Comparison of ENCODE assay signal across 8 mouse cellular contexts in genomic region chr9:44391466-44391865, GRCm38 (mm10). TPM values are rescaled to one million over a fixed set of nuclear protein-coding genes. Genes with fewer than 3 reads are reported as not detected.
DNase-seq lines count a peak whose midpoint lies in the region; TF ChIP-seq lines count a peak whose summit lies in the region.

No protein-coding gene starts in this region.

- no peak overlapping the region for H3K27ac ChIP-seq in olfactory bulb, adult 2 months (ENCODE audit: insufficient read depth, low read depth, low read length)

- H3K4me3 ChIP-seq in olfactory bulb, adult 2 months (ENCODE audit: insufficient read depth, low read depth, low read length): no peak overlapping the region

- 25% methylated on average over 4 of the region's 4 CpGs for WGBS in olfactory bulb, adult 2 months

- peak; percentile 38; the same call in 1 of the 2 replicates for TF ChIP-seq CTCF in olfactory bulb, adult 2 months (IDR thresholded peaks at IDR 0.05; ENCODE audit: insufficient read depth, low read depth, low read length)

- DNase-seq in 3T3-L1 (ENCODE audit: low read depth, low spot score) (peak; percentile 77), ES-CJ7 (ENCODE audit: low read depth, low spot score) (peak; percentile 67)
- DNase-seq in cerebellum, adult 9-11 months: peak; percentile 69
- DNase-seq in gastrocnemius, postnatal 14 days: peak; percentile 76
- peak; percentile 90 for DNase-seq in kidney, postnatal 10 days
- peak; percentile 70 to 78 for DNase-seq in lung, adult 18-20 months
- DNase-seq in urinary bladder, postnatal 25 days (ENCODE audit: low spot score): peak; percentile 75

- TF ChIP-seq POLR2A in olfactory bulb, adult 2 months (IDR thresholded peaks at IDR 0.05; ENCODE audit: insufficient read depth, low read depth, low read length): no peak

- intact Hi-C loops in gastrocnemius, postnatal 14 days (cut with DNase I; ENCODE audit: low total_unique reads): loop anchor here (5.0 kb wide), 1 partner anchor 139 kb away; the partner anchor contains the start of gene Pdzd3

- H3K4me1 ChIP-seq in olfactory bulb, adult 2 months (ENCODE audit: control insufficient read depth, insufficient read depth, low read length): no peaks in the 10 kb centered on the region

RNA-seq across cellular contexts. Expression of gene Slc37a4, which starts 5.2 kb away (rescaled TPM):
- total RNA-seq in gastrocnemius, postnatal 14 days (2021): 100 to 1,000 TPM; 164 to 179 TPM
- not detected in 2 replicates for polyA plus RNA-seq in olfactory bulb, adult 2 months (2012; ENCODE audit: insufficient read depth, insufficient read length, low replicate concordance, missing spikeins)

RNA-seq across cellular contexts. Expression of gene Hyou1, which starts 12.2 kb away (rescaled TPM):
- total RNA-seq in gastrocnemius, postnatal 14 days (2021): 10 to 100 TPM; 25.9 to 30.6 TPM
- polyA plus RNA-seq in olfactory bulb, adult 2 months (2012; ENCODE audit: insufficient read depth, insufficient read length, low replicate concordance, missing spikeins): not detected in 2 replicates

RNA-seq across cellular contexts. Expression of gene Rps25, which starts 15.5 kb away (rescaled TPM):
- total RNA-seq in gastrocnemius, postnatal 14 days (2021): 1,000 to 10,000 TPM in 1 of 2 experiments, 100 to 1,000 TPM in 1; 952 to 1,089 TPM
- 1,193 TPM in 1 of 2 replicates, not detected in the other for polyA plus RNA-seq in olfactory bulb, adult 2 months (2012; ENCODE audit: insufficient read depth, insufficient read length, low replicate concordance, missing spikeins)

RNA-seq across cellular contexts. Expression of gene Trappc4, which starts 15.9 kb away (rescaled TPM):
- 10 to 100 TPM; 17.5 to 19.9 TPM for total RNA-seq in gastrocnemius, postnatal 14 days (2021)
- not detected in 2 replicates for polyA plus RNA-seq in olfactory bulb, adult 2 months (2012; ENCODE audit: insufficient read depth, insufficient read length, low replicate concordance, missing spikeins)

RNA-seq across cellular contexts. Expression of gene Ccdc84, which starts 26.9 kb away (rescaled TPM):
- 1 to 10 TPM; 4.4 to 5.6 TPM for total RNA-seq in gastrocnemius, postnatal 14 days (2021)
- not detected in 2 replicates for polyA plus RNA-seq in olfactory bulb, adult 2 months (2012; ENCODE audit: insufficient read depth, insufficient read length, low replicate concordance, missing spikeins)
